Mouse (Mus musculus) kidney, embryonic 14.5 days (tissue): Measurements from ENCODE around the gene Trnt1. TPM values are rescaled to one million over a fixed set of nuclear protein-coding genes. Genes with fewer than 3 reads are reported as not detected.

Experiments
- ATAC-seq: fragments of 200-750 bp; cut with Nextera tagmentation; 2 replicates; pipeline ENCODE4 v1.8.0; 2017; ENCODE audit warnings: moderate number of reproducible peaks, mild to moderate bottlenecking, moderate TSS enrichment, moderate library complexity; ENCODE audit not compliant: low FRiP score, low TSS enrichment
- H3K27ac ChIP-seq: fragments of 300-500 bp; sonication (generic); 2 replicates; pipeline ENCODE4 v1.5.1; 2014; ENCODE audit warnings: low read depth, mild to moderate bottlenecking, low read length, moderate library complexity, mixed read lengths
- H3K27me3 ChIP-seq: fragments of 300-500 bp; sonication (generic); 2 replicates; pipeline ENCODE4 v1.6.1; 2014; ENCODE audit warnings: mild to moderate bottlenecking, low read length; ENCODE audit not compliant: control insufficient read depth, insufficient read depth
- H3K36me3 ChIP-seq: fragments of 300-500 bp; sonication (generic); 2 replicates; pipeline ENCODE4 v1.6.1; 2014; ENCODE audit warnings: low read length, mixed read lengths; ENCODE audit not compliant: control insufficient read depth, insufficient read depth
- H3K4me1 ChIP-seq: fragments of 300-500 bp; sonication (generic); 2 replicates; pipeline ENCODE4 v1.6.1; 2014; ENCODE audit warnings: low read length, mixed read lengths; ENCODE audit not compliant: control insufficient read depth, insufficient read depth
- H3K4me2 ChIP-seq: fragments of 300-500 bp; sonication (generic); replicated peaks from 2 replicates; pipeline ENCODE4 v1.6.1; 2014; ENCODE audit warnings: low read depth, mild to moderate bottlenecking, low read length
- H3K4me3 ChIP-seq: fragments of 300-500 bp; sonication (generic); 2 replicates; pipeline ENCODE4 v1.5.1; 2014; ENCODE audit warnings: mild to moderate bottlenecking, low read length
- H3K9ac ChIP-seq: fragments of 300-500 bp; sonication (generic); 2 replicates; pipeline ENCODE4 v1.6.1; 2014; ENCODE audit warnings: low read depth, mild to moderate bottlenecking, low read length, moderate library complexity
- H3K9me3 ChIP-seq: fragments of 300-500 bp; sonication (generic); 2 replicates; pipeline ENCODE4 v1.6.1; 2016; ENCODE audit warnings: low read length; ENCODE audit not compliant: control insufficient read depth
- WGBS: fragments of 180-500 bp; shearing (Covaris S2); extraction: QIAGEN DNeasy Blood & Tissue Kit; methylation state at CpG from one replicate; pipeline ENCODE4 v1.1.7; 2014; 5-methylcytosine and 5-hydroxymethylcytosine counted together
- polyA plus RNA-seq: library from polyadenylated mRNA; unstranded; fragments of >200 nt; fragmentation: Nextera tagmentation; extraction: Ambion mirVana; gene quantifications from 2 replicates; pipeline ENCODE4 v1.2.1, GENCODE M21; 2014

Trnt1 gene
- polyA plus RNA-seq = 73.4 and 73.7 TPM in 2 replicates

- peak; percentile 100 for ATAC-seq
- H3K9ac ChIP-seq = peak within 1 kb of the TSS; percentile 68
- 9% methylated on average over 34 of the region's 35 CpGs for WGBS
These were observed at the start of gene Trnt1 for GRCm38 (mm10) chr6:106768640-106769289. Trnt1 (plus strand) TSS chr6:106769120.

GRCm38 (mm10) chr6:106725642-106726041, 43.3 kb upstream of the Trnt1 start:
- Histone ChIP-seq H3K36me3 (no peaks in the 10 kb centered on the region), H3K9me3 (no peaks in the 10 kb centered on the region), H3K27me3 (no peaks in the 10 kb centered on the region), H3K9ac (no peak overlapping the region), H3K4me2 (no peak overlapping the region), H3K4me1 (no peaks in the 10 kb centered on the region), H3K27ac (no peak overlapping the region), H3K4me3 (no peak overlapping the region)
- 86% methylated on average over 4 of the region's 4 CpGs for WGBS
- ATAC-seq = no peak

More at GRCm38 (mm10) chr6:106768640-106769289, at the start of gene Trnt1:
- H3K27me3 ChIP-seq = no peaks in the 10 kb centered on the region
- H3K27ac ChIP-seq = no peak within 1 kb of the TSS
- H3K4me3 ChIP-seq = peak within 1 kb of the TSS; percentile 89
- peaks cover 21% of the 10 kb centered on the region for H3K36me3 ChIP-seq
- no peaks in the 10 kb centered on the region for H3K9me3 ChIP-seq
- peak within 1 kb of the TSS; percentile 88 for H3K4me2 ChIP-seq
- H3K4me1 ChIP-seq = peaks cover 7% of the 10 kb centered on the region; the same call in 1 of the 2 replicates

GRCm38 (mm10) chr6:106726078-106726477, 42.8 kb upstream of the Trnt1 start:
- H3K27ac ChIP-seq = no peak overlapping the region
- WGBS = 73% methylated on average over 6 of the region's 6 CpGs
- no peak overlapping the region for H3K4me2 ChIP-seq
- no peak for ATAC-seq
- no peak overlapping the region for H3K4me3 ChIP-seq
- no peak overlapping the region for H3K9ac ChIP-seq
- no peaks in the 10 kb centered on the region for H3K36me3 ChIP-seq
- no peaks in the 10 kb centered on the region for H3K9me3 ChIP-seq
- no peaks in the 10 kb centered on the region for H3K4me1 ChIP-seq
- no peaks in the 10 kb centered on the region for H3K27me3 ChIP-seq

GRCm38 (mm10) chr6:106727703-106728102, 41.2 kb upstream of the Trnt1 start:
- H3K27me3 ChIP-seq = no peaks in the 10 kb centered on the region
- H3K36me3 ChIP-seq = no peaks in the 10 kb centered on the region
- H3K4me2 ChIP-seq = no peak overlapping the region
- 77% methylated on average over 1 of the region's 1 CpGs for WGBS
- H3K4me1 ChIP-seq = no peaks in the 10 kb centered on the region
- H3K9me3 ChIP-seq = no peaks in the 10 kb centered on the region
- no peak overlapping the region for H3K4me3 ChIP-seq
- no peak overlapping the region for H3K27ac ChIP-seq
- no peak overlapping the region for H3K9ac ChIP-seq
- no peak for ATAC-seq

GRCm38 (mm10) chr6:106729682-106730314, 39.1 kb upstream of the Trnt1 start:
- Histone ChIP-seq H3K27ac (no peak overlapping the region), H3K9me3 (no peaks in the 10 kb centered on the region), H3K4me3 (no peak overlapping the region), H3K27me3 (no peaks in the 10 kb centered on the region), H3K36me3 (no peaks in the 10 kb centered on the region), H3K9ac (no peak overlapping the region), H3K4me1 (no peaks in the 10 kb centered on the region), H3K4me2 (no peak overlapping the region)
- WGBS = 81% methylated on average over 4 of the region's 4 CpGs
- no peak for ATAC-seq

GRCm38 (mm10) chr6:106732563-106732962, 36.4 kb upstream of the Trnt1 start:
- H3K9ac ChIP-seq = no peak overlapping the region
- no peak overlapping the region for H3K27ac ChIP-seq
- WGBS = 76% methylated on average over 4 of the region's 4 CpGs
- ATAC-seq = no peak
- no peaks in the 10 kb centered on the region for H3K27me3 ChIP-seq
- H3K4me3 ChIP-seq = no peak overlapping the region
- no peaks in the 10 kb centered on the region for H3K9me3 ChIP-seq
- no peak overlapping the region for H3K4me2 ChIP-seq
- no peaks in the 10 kb centered on the region for H3K4me1 ChIP-seq
- no peaks in the 10 kb centered on the region for H3K36me3 ChIP-seq

- no peak overlapping the region for H3K27ac ChIP-seq
- no peak overlapping the region for H3K9ac ChIP-seq
- no peaks in the 10 kb centered on the region for H3K4me1 ChIP-seq
- no peak overlapping the region for H3K4me3 ChIP-seq
- H3K36me3 ChIP-seq = no peaks in the 10 kb centered on the region
- ATAC-seq = no peak
- WGBS = 72% methylated on average over 3 of the region's 3 CpGs
- no peaks in the 10 kb centered on the region for H3K9me3 ChIP-seq
- no peaks in the 10 kb centered on the region for H3K27me3 ChIP-seq
- no peak overlapping the region for H3K4me2 ChIP-seq
These were observed 30.7 kb upstream of the Trnt1 start for GRCm38 (mm10) chr6:106738229-106738628.

GRCm38 (mm10) chr6:106740244-106740825, 28.6 kb upstream of the Trnt1 start:
- no peak overlapping the region for H3K4me3 ChIP-seq
- no peaks in the 10 kb centered on the region for H3K4me1 ChIP-seq
- no peaks in the 10 kb centered on the region for H3K9me3 ChIP-seq
- no peaks in the 10 kb centered on the region for H3K27me3 ChIP-seq
- H3K4me2 ChIP-seq = no peak overlapping the region
- ATAC-seq = no peak
- H3K27ac ChIP-seq = no peak overlapping the region
- no peaks in the 10 kb centered on the region for H3K36me3 ChIP-seq
- WGBS = 92% methylated on average over 1 of the region's 1 CpGs
- H3K9ac ChIP-seq = no peak overlapping the region
